Mouse (Mus musculus) 416B (cell line): Measurements from ENCODE around the gene Cxcl17.

ENCODE experiments used
- DNase-seq: peaks from one replicate; pipeline ENCODE4 v3.0.0; 2011; ENCODE audit warnings: low read depth

Gene Cxcl17

DNA sequence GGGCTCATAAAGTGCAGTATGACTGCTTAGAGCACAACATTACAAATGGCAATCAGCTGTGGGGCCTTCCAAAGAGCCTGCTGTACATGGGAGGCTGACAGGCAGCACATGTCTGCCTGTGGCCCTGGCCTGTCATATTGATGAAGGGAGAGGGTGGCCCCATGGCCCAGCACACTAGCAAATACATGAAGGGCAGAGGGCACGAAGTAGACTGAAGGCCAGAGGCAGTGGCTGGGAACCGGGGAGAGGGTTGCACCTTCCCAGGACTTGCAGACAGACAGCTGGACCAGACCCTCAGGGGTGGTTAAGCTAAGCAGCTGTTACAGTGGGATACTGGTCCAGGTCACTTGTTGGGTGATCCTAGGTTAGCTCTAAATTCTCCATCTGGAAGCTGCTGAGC is 21.7 kb downstream of the Cxcl17 start:
- DNase-seq = no peak

DNA sequence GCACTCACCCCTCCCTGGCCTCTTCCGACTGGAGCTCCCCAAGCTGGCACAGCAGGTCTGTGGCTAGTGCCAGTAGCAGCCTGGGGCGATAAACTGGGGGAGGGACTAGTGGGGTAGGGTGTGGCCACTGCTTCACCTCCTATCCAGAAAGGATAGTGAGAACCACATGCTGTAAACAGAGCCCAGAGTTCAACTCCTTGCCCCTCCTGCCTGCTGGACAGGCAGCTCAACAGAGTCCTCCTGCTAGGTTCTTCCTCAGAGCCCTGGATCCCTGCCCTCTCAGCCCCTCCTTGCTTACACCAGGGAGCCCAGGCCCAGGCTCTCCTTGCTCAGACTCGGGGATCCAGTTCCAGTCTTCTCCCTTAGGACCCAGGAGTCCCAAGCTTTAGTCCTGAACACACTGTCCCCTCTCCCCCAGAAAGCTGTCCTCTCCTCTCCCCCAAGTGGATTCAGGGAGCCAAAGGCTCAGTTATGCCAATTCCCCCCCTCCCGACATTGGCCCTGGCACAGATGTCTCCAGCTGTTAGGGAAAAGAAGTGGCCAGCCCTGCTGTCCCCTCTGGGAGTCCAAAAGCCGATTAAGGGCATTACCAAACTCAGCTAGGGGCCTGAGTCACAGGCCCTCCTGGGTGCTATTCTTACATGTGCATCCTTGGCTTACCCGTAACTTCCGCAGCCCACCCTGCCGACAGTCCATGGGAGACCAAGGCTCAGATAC is 22.5 kb downstream of the Cxcl17 start:
- DNase-seq = peak; percentile 59

DNA sequence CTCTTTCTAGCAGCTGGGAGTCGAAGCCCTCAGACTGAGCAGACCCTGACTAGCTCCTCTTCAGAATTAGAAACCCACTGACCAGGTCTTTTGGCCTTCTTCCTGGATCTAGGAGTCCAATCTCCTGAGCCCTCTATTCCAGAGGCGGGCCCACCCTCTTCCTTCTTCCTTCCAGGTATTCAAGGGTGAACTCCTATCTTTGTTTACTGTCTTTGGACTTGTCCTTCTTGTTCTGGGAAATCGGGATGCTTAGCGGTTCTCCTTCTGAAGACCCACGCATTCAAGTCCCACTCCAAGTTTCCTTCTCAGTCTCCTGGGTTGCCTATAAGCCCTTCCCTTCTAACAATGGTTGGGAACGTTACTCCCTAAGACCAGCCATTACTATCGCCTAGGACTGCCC is 23.8 kb downstream of the Cxcl17 start:
- no peak for DNase-seq

DNA sequence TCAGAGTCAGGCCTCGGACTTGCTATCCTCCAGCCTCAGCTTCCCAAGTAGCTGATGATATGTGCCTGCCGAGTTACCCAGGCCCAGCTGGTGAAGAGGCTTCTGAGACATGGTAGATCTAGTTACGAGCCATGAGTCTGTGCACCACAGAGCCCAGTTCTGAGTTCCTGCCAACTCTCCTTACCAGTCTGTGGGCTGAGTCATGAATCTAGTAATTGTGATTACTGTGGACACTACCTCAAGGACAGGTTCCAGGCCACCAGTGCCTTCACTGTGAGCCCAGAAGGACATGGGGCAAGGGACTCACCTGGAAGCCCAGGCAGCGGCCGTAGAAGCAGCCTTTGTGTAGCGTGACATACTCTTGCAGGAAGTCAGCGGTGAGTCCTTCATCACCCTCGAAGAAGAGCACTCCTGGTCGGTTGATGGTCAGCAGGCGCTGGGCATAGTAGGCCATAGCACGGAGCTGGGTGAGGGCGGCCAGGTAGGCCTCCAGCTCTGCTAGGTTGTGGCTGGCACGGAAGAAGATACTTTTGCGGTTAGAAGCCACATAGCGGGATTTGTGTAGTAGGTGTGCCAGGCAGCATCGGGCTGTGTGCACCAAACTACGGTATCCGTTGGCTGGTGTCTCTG is 24.8 kb downstream of the Cxcl17 start:
- no peak for DNase-seq

DNA sequence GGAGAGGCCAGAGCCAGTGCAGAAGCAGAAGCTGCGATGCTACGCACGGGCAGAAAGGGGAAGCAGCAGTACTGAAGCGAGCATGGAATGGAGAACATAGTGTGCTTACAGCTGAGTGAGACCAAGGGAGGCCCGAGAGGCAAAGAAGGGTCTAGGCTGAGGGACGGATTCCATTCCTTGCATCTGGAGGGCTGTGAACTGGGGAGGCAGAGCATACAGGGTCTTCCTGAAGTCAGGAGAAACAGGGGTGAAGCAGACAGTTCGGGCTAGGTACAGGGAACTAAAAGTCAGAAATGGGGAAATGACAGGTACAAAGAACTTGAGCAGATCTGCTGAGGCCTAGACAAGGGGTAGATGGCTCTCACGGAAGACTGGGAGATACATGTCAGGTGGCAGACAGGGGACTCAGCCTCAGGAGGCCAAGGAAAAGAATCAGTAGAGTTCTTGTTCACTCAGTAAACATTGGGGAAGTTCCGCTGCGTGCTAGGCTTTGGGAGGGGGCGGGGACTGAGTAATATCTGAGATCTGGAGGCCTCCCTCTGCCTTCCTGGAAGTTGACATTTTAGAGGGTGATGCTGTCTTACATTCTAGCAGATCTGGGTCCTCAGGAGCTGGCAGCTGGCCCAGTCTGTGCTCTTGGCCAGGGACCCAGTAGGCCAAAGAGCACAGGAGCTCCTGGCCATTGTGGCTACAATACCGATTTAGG is 26.7 kb downstream of the Cxcl17 start:
- peak; percentile 85 for DNase-seq

DNA sequence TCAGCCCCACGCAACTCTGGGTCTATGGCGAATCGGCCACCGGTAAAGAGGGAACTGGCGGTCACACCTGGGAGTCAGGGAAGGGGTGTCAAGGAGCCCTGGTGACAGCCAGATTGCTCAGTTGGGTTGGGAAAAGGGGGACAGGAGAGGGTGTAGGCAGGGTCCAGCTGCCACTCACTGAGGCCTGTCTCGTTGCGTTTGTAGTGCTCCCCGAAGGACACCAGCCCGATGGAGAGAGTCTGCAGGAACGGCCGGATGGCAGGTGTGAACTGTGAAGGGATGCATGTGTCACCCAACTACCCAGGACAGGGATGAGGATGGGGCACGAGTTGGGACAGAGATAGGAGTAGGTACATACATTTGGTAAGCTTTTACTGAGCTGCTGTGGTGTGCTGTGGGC is 27.4 kb downstream of the Cxcl17 start:
- DNase-seq = no peak

DNA sequence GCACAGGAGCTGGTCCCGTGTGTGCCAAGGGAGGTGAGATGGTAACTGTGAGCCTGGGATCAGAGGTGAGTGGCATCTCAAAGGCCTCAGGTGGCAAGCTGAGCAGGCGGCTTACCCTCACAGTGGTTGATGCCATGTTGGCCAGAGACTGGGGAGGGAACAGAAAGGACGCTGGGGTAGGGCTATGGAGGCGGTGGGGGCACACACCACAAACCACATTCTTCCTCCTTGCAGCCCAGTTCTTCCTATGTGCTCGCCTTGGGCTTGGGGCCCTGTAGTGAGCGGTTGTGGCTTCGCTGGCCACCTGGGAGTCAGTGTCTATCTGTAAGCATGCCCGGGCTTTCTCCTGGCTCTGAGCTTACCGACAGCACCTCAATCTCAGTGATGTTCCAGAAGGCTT is 27.9 kb downstream of the Cxcl17 start:
- peak; percentile 80 for DNase-seq

DNA sequence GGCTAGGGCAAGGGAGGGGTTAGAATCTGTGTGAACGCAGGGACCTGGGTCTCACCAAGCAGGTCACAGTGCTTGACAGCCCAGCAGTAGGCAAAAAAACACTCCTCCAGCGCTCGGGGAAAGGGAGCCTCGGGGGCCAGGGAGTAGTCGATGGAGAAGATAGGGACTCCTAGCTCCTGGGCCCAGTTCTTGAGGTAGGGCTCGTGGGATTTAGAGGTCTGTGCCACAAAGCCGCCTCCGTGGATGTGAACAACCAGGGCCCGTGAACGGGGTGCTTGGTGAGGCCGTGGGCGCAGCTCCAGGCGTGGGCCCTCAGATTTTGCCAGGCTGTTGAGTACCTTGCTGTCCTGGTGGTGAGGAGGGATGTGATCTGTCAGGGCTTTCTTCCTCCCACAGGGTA is 28.4 kb downstream of the Cxcl17 start:
- no peak for DNase-seq

DNA sequence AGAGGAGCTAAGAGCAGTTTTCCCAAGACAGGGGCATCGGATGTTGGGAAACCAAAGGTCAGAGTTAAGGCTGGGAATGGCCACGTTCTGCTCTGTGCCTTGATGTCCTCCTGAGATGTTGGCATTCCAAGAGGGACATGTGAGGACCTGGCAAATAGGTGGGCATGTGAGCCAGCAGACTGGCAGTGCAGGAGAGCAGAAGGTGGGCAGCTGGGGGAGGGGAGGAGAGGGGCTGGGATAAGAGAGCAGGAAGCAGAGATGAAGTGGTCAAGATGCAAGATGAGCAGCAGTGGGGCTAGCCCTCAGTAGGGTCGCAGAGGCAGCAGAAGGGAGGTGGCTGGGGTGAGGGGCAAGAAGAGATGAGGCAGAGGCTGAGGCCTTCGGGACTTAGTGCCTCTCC is 28.8 kb downstream of the Cxcl17 start:
- no peak for DNase-seq

DNA sequence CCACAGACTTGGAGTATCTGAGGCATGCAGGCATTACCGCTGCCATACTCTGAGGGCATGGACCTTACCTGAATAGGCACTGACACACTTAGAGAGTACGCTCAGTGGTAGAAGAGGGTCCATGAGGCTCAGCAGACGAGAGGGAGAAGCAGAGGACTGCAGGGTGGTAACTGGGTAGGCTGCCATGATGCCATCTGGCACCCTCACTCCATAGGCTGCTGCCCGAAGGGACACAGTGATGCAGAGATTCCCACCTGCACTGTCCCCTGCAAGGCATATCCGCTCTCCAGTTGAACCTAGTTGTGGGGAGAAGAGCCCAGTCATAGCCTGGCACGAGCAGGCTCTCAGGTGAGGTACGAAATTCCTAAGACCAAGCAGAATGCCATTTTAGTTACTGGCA is 29.3 kb downstream of the Cxcl17 start:
- DNase-seq = no peak

DNA sequence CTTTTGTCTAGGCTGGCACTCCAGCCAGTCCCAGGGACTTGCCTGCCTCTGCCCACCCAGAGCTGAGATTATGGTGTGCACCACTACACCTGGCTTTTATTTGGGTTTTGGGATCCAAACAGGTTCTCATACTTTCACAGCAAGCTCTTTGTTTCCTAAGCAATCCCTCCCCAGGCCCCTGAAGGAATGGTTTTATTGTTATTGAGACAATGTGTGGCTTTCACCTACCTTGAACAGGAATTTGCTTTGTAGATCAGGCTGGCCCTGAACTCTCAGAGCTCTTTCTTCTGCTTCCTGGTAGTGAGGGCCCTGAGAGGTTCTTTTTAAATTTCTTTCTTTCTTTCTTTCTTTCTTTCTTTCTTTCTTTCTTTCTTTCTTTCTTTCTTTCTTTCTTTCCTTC is 30.1 kb downstream of the Cxcl17 start:
- no peak for DNase-seq

DNA sequence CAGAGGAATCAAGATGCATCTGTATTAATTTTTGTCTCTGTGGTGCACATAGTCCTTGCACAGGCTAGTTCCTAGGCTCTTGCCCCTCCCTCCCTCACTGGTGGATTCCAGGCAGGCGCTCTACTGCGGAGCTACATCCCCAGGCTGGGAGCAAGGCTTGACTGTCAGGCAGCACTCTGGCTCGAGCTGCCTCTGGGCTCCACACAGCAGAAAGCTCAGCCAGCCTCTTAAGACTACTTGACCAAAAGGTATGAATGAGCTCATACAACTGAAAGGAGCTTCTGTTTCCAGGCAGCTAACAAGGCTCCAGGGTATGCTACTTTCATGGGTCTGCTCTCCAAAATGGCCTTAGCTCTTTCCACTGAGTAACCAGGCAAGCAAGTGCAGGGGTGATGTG is 31.4 kb downstream of the Cxcl17 start:
- DNase-seq = no peak

DNA sequence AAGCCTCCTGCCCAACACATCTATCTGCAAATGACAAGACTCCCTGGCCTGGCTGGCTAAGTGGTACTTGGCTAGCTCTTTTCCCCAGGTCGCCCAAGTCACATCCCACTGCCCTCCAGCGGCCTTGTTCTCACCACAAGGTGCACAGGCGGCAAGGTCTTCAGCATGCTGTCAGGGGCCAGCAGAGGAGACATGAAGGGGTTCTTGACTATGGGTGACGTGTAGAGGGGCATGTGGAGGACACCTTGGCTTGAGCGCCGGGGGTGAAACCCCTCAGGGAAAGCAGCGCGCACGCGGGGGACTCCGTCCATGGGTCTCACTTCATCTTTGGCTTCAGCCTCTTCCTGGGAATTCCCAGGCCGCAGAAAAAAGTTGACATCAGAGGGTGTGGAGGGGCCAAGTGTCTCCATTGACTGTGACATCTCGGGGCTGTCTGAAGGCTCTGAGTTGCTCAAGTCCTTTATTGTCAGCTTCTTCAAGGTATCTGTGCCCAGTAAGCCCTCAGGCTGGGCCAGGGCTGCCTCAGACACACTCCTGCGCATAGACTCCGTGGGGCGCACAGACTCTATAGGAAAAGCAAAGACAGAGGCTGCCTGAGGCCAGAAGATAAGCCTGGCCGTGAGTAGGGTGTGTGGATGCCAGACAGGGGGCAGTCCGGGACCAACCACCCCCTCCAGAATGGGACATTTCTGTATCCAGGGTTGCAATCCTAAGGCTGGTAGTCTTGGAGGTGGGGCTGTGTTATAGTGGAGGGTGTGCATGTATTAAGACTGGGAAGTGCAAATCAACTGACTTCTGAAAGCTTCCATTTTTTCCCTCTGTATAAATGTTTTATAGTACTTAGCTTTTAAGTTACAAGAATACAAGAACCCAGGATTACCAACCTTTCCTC is 32.0 kb downstream of the Cxcl17 start:
- no peak for DNase-seq

DNA sequence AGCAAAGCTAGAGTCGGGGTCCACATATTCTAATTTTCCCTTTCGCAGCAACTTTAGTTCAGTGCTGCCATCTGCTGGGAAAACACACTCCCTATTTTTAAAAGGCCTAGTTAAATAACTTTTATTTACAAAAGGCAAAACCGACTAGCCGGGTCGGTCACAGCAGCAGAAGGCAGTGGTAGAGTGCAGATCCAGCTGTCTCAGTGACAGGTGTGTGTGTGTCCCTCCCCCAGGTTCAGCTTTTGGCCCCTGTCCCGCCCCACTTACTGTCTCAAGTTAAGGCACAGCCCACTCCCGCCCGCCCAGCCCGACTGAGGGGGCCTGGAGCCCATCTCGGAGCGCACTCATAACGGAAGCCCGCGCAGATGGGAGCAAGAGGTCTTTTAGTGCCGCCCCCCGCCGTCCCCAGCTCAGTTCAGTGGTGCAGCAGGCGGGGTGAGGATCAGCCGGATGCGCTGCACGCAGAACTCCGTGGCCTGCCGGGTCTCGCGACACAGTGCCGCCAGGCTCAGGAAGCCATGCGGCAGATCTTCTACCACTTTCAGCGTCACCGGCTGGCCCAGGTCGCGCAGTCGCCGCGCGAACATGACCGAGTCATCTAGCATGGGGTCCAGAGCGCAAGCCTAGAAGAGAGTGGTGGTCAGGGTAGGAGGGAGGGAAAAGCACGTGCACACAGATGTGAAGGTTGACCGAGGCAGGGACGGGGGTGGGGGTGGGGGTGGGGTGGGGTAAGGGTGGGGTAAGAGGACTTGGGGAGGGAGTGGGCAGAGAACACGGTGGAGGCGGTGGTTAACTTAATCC is 32.9 kb downstream of the Cxcl17 start:
- DNase-seq = peak; percentile 54

DNA sequence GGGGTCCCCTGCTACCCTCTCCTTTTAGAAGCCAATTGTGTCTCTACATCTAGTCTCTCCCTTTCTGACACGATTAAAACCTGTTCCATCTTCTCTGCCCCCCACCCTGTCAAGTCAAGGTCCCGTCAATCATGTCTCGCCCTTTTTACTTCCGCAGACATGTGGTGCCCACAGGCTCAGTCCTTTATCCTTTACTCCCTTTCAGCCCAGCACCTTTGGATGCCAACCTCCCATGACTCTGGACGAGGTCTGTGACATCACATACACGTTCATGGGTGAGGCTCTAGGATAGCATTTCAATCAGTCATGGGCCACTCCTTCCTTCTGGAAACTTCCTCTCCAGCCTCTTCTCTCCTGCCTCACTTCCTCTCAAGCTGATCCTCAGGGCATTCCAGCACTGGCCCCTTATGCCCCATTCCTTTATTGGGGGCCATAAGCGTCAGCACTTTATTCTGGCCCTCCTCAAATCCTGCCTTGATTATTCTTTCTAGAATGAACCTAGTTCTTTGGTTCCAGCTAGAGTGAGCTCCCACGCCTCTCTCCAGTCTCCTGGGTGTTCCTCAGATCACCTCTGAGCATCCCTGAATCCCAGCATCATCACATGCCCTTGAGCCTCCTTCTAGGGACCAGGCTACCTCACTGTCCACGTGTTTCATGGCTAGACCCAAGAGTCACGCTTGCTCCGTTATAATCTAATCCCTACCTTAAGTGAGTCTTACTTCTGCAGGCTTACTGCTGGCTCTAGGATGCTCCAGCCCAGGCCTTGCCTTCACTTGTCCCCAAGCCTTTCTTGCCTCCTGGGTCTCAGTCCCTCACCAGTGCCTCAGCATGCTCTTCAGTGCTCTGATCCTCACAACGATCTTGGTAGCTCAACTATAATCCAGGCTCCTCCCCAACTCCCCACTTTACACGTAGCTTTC is 34.2 kb downstream of the Cxcl17 start:
- DNase-seq = no peak

DNA sequence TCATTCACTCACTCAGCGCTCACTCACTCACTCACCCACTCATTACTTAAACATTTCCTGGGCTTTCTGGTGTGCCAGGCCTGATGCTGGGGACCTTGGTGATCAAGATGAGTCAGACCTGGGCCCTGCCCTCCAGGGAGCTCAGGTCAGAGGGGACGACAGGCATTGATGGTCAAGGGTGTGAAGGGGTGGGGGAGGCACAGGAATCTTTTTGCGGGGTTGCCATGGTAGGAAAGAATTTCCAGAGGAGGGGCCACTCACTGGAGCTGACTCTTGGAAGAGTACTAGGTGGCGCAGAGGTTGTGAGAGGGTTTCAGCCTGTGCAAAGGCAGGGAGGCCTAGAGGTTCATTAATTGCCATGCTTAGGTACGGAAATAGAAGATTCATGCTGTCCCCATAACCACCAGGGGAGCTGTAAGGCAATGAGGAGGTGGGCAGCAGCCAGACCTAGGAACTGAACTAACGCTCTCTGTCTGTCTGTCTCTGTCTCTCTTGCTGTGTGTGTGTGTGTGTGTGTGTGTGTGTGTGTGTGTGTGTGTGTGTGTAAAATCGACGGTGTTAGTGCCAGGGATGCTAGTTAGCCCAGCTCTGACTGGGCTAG is 35.5 kb downstream of the Cxcl17 start:
- no peak for DNase-seq

DNA sequence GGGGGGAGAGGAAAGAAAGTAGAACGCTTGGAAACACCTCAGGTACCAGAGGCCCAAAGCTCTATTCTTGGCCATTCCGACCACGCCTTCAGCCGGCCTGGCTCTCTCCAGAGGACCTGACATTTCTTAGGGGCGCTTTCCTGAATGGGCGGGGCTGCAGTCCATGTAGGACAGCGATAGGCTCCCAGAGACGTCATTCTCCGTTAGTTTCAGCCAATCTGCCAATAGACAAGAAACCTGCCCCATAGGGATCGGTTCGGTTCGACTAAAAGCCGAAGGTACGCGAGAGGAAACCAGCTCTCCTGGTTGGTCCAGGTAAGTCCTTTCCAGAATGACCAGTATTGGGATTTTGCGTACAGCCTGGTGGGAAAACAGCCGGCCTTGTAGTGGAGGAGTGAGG is 36.1 kb downstream of the Cxcl17 start:
- DNase-seq = no peak

DNA sequence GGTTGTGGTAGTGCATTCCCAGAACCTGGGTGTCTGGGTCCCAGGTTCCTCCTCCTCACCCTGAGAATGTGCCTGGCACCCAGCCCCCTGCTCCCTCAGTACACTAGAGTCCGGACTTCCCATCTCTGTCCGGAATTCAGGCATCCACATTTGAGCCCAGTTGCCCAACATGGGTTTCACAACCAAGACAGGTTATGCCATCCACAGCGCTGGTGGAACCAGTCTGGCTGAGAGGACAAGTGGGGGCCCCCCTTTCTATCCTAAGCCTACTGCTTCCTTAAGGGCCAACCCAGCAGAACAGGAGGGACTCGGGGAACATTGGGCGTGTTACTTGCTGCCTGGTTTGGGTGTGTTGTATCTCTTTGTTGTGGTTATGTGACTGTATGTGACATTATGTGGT is 40.2 kb downstream of the Cxcl17 start:
- no peak for DNase-seq

DNA sequence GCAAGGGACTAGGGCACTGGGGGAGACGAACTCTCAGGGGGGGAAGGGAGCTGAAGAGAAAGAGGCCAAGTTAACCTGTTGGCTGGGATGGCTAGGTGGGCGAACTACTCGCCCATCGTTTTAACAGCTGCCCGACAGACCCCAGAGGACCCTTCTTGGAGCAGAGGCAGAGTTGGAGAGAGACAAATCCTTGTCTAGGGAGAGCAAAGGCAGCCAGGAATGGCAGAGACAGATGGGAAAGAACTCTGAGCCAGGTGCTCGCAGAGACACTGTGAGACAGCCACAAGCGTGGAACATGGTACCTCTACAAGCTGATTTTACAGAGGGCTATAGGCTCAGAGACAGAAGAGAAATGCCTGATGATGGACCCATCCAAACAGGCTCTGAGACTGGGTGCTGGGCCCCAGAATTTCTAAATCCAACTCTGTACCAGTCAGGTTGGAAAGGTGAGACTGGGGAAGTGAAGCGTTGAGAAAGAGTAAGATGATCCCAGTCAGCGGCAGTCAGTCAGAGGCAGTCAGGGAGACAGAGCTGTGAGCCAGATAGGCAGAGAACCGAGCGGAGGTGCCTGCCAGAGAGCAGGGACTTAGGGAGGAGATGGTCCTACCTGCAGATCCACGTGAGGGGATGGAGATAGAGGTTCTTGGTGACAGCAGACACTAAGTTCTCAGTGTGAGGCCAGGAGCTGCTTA is 43.5 kb downstream of the Cxcl17 start, which contains the start of gene Cnfn:
Cnfn (minus strand) TSS at position 667 of the 692 bp plus-strand sequence.
- DNase-seq = no peak
